Mouse (Mus musculus) heart, embryonic 15.5 days (tissue): ENCODE data around the gene Cyp2c55. TPM values are rescaled to one million over a fixed set of nuclear protein-coding genes. Genes with fewer than 3 reads are reported as not detected.

Experiments used
- ATAC-seq: fragments of 200-750 bp; cut with Nextera tagmentation; replicated peaks from 2 replicates; pipeline ENCODE4 v1.8.0; 2017; ENCODE audit warnings: low read depth, moderate TSS enrichment; ENCODE audit not compliant: insufficient number of reproducible peaks, insufficient read depth, low FRiP score
- H3K27ac ChIP-seq: fragments of 300-500 bp; sonication (generic); 2 replicates; pipeline ENCODE4 v1.5.1; 2015; ENCODE audit warnings: mild to moderate bottlenecking, inconsistent platforms
- H3K27me3 ChIP-seq: fragments of 300-500 bp; sonication (generic); 2 replicates; pipeline ENCODE4 v1.6.1; 2015; ENCODE audit warnings: inconsistent platforms
- H3K36me3 ChIP-seq: fragments of 300-500 bp; sonication (generic); 2 replicates; pipeline ENCODE4 v1.6.1; 2015; ENCODE audit warnings: mild to moderate bottlenecking, inconsistent platforms
- H3K4me1 ChIP-seq: fragments of 300-500 bp; sonication (generic); replicated peaks from 2 replicates; pipeline ENCODE4 v1.6.1; 2015; ENCODE audit warnings: inconsistent platforms
- H3K4me2 ChIP-seq: fragments of 300-500 bp; sonication (generic); 2 replicates; pipeline ENCODE4 v1.6.1; 2015; ENCODE audit warnings: inconsistent platforms, mild to moderate bottlenecking, moderate library complexity
- H3K4me3 ChIP-seq: fragments of 300-500 bp; sonication (generic); 2 replicates; pipeline ENCODE4 v1.5.1; 2015; ENCODE audit warnings: mild to moderate bottlenecking, inconsistent platforms
- H3K9ac ChIP-seq: fragments of 300-500 bp; sonication (generic); 2 replicates; pipeline ENCODE4 v1.6.1; 2015; ENCODE audit warnings: mild to moderate bottlenecking, inconsistent platforms
- H3K9me3 ChIP-seq: fragments of 300-500 bp; sonication (generic); replicated peaks from 2 replicates; pipeline ENCODE4 v1.6.1; 2016; ENCODE audit warnings: inconsistent platforms
- WGBS: fragments of 180-500 bp; shearing (Covaris S2); methylation state at CpG from one replicate; pipeline ENCODE4 v1.1.7; 2015; ENCODE audit warnings: mixed read lengths; 5-methylcytosine and 5-hydroxymethylcytosine counted together
- polyA plus RNA-seq: library from polyadenylated mRNA; unstranded; fragments of >200 nt; fragmentation: Nextera tagmentation; extraction: Ambion mirVana; gene quantifications from 2 replicates; pipeline ENCODE4 v1.2.1, GENCODE M21; 2015

Cyp2c55 gene
- not detected in 2 replicates for polyA plus RNA-seq

GRCm38 (mm10) chr19:39006715-39007114, at the start of gene Cyp2c55:
Cyp2c55 (plus strand) TSS chr19:39007019.
- Histone ChIP-seq H3K4me3 (no peak within 1 kb of the TSS), H3K4me1 (no peaks in the 10 kb centered on the region)
- no peak for ATAC-seq

GRCm38 (mm10) chr19:38970741-38971140, 36.1 kb upstream of the Cyp2c55 start:
- Histone ChIP-seq H3K4me3 (no peak overlapping the region), H3K9ac (no peak overlapping the region), H3K4me1 (no peaks in the 10 kb centered on the region), H3K36me3 (peaks cover 3% of the 10 kb centered on the region), H3K27me3 (no peaks in the 10 kb centered on the region), H3K27ac (no peak overlapping the region), H3K9me3 (no peaks in the 10 kb centered on the region), H3K4me2 (no peak overlapping the region)
- WGBS = 62% methylated on average over 6 of the region's 6 CpGs
- no peak for ATAC-seq

More at GRCm38 (mm10) chr19:39006715-39007114, at the start of gene Cyp2c55:
- no peak within 1 kb of the TSS for H3K27ac ChIP-seq
- no peaks in the 10 kb centered on the region for H3K27me3 ChIP-seq
- H3K9me3 ChIP-seq = no peaks in the 10 kb centered on the region
- no peak within 1 kb of the TSS for H3K9ac ChIP-seq
- no peak within 1 kb of the TSS for H3K4me2 ChIP-seq
- no peaks in the 10 kb centered on the region for H3K36me3 ChIP-seq

GRCm38 (mm10) chr19:38972581-38972980, 34.2 kb upstream of the Cyp2c55 start:
- H3K27ac ChIP-seq = no peak overlapping the region
- ATAC-seq = no peak
- no peak overlapping the region for H3K4me2 ChIP-seq
- H3K9ac ChIP-seq = no peak overlapping the region
- H3K4me1 ChIP-seq = no peaks in the 10 kb centered on the region
- H3K36me3 ChIP-seq = no peaks in the 10 kb centered on the region; the same call in none of the 2 replicates
- no peak overlapping the region for H3K4me3 ChIP-seq
- H3K9me3 ChIP-seq = no peaks in the 10 kb centered on the region
- H3K27me3 ChIP-seq = no peaks in the 10 kb centered on the region
- WGBS = 78% methylated on average over 5 of the region's 5 CpGs

GRCm38 (mm10) chr19:38973666-38974065, 33.2 kb upstream of the Cyp2c55 start:
- Histone ChIP-seq H3K4me3 (no peak overlapping the region), H3K9me3 (no peaks in the 10 kb centered on the region), H3K27ac (no peak overlapping the region), H3K36me3 (no peaks in the 10 kb centered on the region; the same call in none of the 2 replicates), H3K4me1 (no peaks in the 10 kb centered on the region), H3K27me3 (no peaks in the 10 kb centered on the region), H3K9ac (no peak overlapping the region), H3K4me2 (no peak overlapping the region)
- no peak for ATAC-seq
- WGBS = 48% methylated on average over 7 of the region's 7 CpGs

- Histone ChIP-seq H3K9ac (no peak overlapping the region), H3K4me1 (no peaks in the 10 kb centered on the region), H3K27ac (no peak overlapping the region), H3K4me2 (no peak overlapping the region), H3K36me3 (no peaks in the 10 kb centered on the region), H3K27me3 (no peaks in the 10 kb centered on the region), H3K9me3 (no peaks in the 10 kb centered on the region), H3K4me3 (no peak overlapping the region)
- no peak for ATAC-seq
These were observed 30.6 kb upstream of the Cyp2c55 start for GRCm38 (mm10) chr19:38976269-38976668.

- Histone ChIP-seq H3K9me3 (no peaks in the 10 kb centered on the region), H3K4me2 (no peak overlapping the region), H3K36me3 (no peaks in the 10 kb centered on the region), H3K27me3 (no peaks in the 10 kb centered on the region), H3K4me1 (no peaks in the 10 kb centered on the region), H3K9ac (no peak overlapping the region), H3K4me3 (no peak overlapping the region), H3K27ac (no peak overlapping the region)
- WGBS = 0% methylated on average over 1 of the region's 1 CpGs
- no peak for ATAC-seq
These were observed 24.9 kb upstream of the Cyp2c55 start for GRCm38 (mm10) chr19:38981966-38982365.

GRCm38 (mm10) chr19:38998248-38998647, 8.6 kb upstream of the Cyp2c55 start:
- H3K27ac ChIP-seq = no peak overlapping the region
- ATAC-seq = no peak
- no peaks in the 10 kb centered on the region for H3K27me3 ChIP-seq
- H3K36me3 ChIP-seq = no peaks in the 10 kb centered on the region
- H3K9me3 ChIP-seq = no peaks in the 10 kb centered on the region
- 54% methylated on average over 4 of the region's 4 CpGs for WGBS
- no peak overlapping the region for H3K4me3 ChIP-seq
- no peak overlapping the region for H3K9ac ChIP-seq
- H3K4me2 ChIP-seq = no peak overlapping the region
- no peaks in the 10 kb centered on the region for H3K4me1 ChIP-seq

GRCm38 (mm10) chr19:38998676-38999075, 8.1 kb upstream of the Cyp2c55 start:
- no peak overlapping the region for H3K4me3 ChIP-seq
- no peak overlapping the region for H3K9ac ChIP-seq
- no peaks in the 10 kb centered on the region for H3K4me1 ChIP-seq
- H3K27me3 ChIP-seq = no peaks in the 10 kb centered on the region
- WGBS = 70% methylated on average over 1 of the region's 1 CpGs
- H3K4me2 ChIP-seq = no peak overlapping the region
- H3K27ac ChIP-seq = no peak overlapping the region
- no peaks in the 10 kb centered on the region for H3K9me3 ChIP-seq
- H3K36me3 ChIP-seq = no peaks in the 10 kb centered on the region
- ATAC-seq = no peak

- Histone ChIP-seq H3K27ac (no peak overlapping the region), H3K27me3 (no peaks in the 10 kb centered on the region), H3K36me3 (no peaks in the 10 kb centered on the region), H3K4me2 (no peak overlapping the region), H3K9me3 (no peaks in the 10 kb centered on the region), H3K4me3 (no peak overlapping the region), H3K9ac (no peak overlapping the region), H3K4me1 (no peaks in the 10 kb centered on the region)
- no peak for ATAC-seq
- 79% methylated on average over 1 of the region's 1 CpGs for WGBS
These were observed 1.7 kb upstream of the Cyp2c55 start for GRCm38 (mm10) chr19:39005132-39005531.

- Histone ChIP-seq H3K4me3 (no peak overlapping the region), H3K9ac (no peak overlapping the region), H3K27me3 (no peaks in the 10 kb centered on the region), H3K4me1 (no peaks in the 10 kb centered on the region), H3K27ac (no peak overlapping the region), H3K4me2 (no peak overlapping the region), H3K36me3 (no peaks in the 10 kb centered on the region), H3K9me3 (no peaks in the 10 kb centered on the region)
- no peak for ATAC-seq
- 79% methylated on average over 1 of the region's 1 CpGs for WGBS
These were observed 51.1 kb downstream of the Cyp2c55 start for GRCm38 (mm10) chr19:39057928-39058327.

- no peak within 1 kb of the TSS for H3K4me3 ChIP-seq
- no peak within 1 kb of the TSS for H3K27ac ChIP-seq
- H3K9me3 ChIP-seq = no peaks in the 10 kb centered on the region
- no peak for ATAC-seq
- 53% methylated on average over 2 of the region's 2 CpGs for WGBS
- H3K9ac ChIP-seq = no peak within 1 kb of the TSS
- no peaks in the 10 kb centered on the region for H3K27me3 ChIP-seq
- no peaks in the 10 kb centered on the region for H3K36me3 ChIP-seq
- H3K4me2 ChIP-seq = no peak within 1 kb of the TSS
- H3K4me1 ChIP-seq = no peaks in the 10 kb centered on the region
These were observed 53.9 kb downstream of the Cyp2c55 start, which contains the start of gene Cyp2c65 for GRCm38 (mm10) chr19:39060719-39061118. Cyp2c65 (plus strand) TSS chr19:39061015.
